Mouse (Mus musculus): Measurements from ENCODE around the gene Sgcd. TPM values are rescaled to one million over a fixed set of nuclear protein-coding genes. Genes with fewer than 3 reads are reported as not detected.
"Not testable (repeated sequence)": the region's sequence is repeated elsewhere in the genome, so short reads cannot be mapped to it uniquely, and the experiment has no call there.

Sgcd gene
- polyA plus RNA-seq, 1 experiment from 2014 or later = 2.0 TPM

- ATAC-seq (ENCODE audit: low FRiP score, low TSS enrichment) (no peak), DNase-seq (ENCODE audit: low spot score) (no peak)
- Histone ChIP-seq H3K4me1 (replicated peaks; ENCODE audit: control insufficient read depth, insufficient read depth) (no peaks in the 10 kb centered on the region), H3K27me3 (ENCODE audit: control insufficient read depth, insufficient read depth, low read length) (no peaks in the 10 kb centered on the region), H3K4me2 (replicated peaks; ENCODE audit: low read depth) (no peak overlapping the region), H3K9ac (ENCODE audit: low read length) (no peak overlapping the region), H3K9me3 (ENCODE audit: control insufficient read depth, low read length) (no peaks in the 10 kb centered on the region), H3K4me3 (ENCODE audit: low read depth, low read length) (no peak overlapping the region), H3K36me3 (ENCODE audit: control insufficient read depth, insufficient read depth, low read length) (no peaks in the 10 kb centered on the region), H3K27ac (replicated peaks) (no peak overlapping the region)
- 33% methylated on average over 1 of the region's 1 CpGs for WGBS
- TF ChIP-seq EP300 (optimal IDR thresholded peaks at IDR 0.05) (no peak), CTCF (IDR thresholded peaks at IDR 0.05; ENCODE audit: low read depth) (no peak)
Measured at GRCm38 (mm10) chr11:47473493-47474230, 515.1 kb downstream of the Sgcd start.

DNA sequence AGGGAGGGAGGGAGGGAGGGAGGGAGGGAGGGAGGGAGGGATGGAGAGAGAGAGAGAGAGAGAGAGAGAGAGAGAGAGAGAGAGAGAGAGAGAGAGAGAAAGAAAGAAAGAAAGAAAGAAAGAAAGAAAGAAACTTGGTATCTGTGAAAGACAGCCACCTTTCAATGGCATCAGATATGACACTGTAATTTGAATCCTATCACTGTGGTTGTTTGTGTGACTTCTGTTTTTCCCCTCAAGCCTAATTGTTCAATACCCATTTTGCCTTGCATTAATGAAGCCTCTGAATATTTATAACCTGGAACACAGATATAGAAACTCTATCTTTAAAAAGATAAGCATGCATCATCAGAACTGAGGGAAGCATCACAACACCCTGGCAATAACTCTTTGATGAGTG lies 528.1 kb downstream of the Sgcd start:
- not testable (repeated sequence) for H3K9me3 ChIP-seq (ENCODE audit: control insufficient read depth, low read length); H3K4me1 ChIP-seq (replicated peaks; ENCODE audit: control insufficient read depth, insufficient read depth); ATAC-seq (ENCODE audit: low FRiP score, low TSS enrichment); H3K36me3 ChIP-seq (ENCODE audit: control insufficient read depth, insufficient read depth, low read length); H3K27ac ChIP-seq (replicated peaks); H3K4me2 ChIP-seq (replicated peaks; ENCODE audit: low read depth); DNase-seq (ENCODE audit: low spot score); H3K4me3 ChIP-seq (ENCODE audit: low read depth, low read length); H3K9ac ChIP-seq (ENCODE audit: low read length); H3K27me3 ChIP-seq (ENCODE audit: control insufficient read depth, insufficient read depth, low read length)

GRCm38 (mm10) chr11:47460149-47460548 lies 528.6 kb downstream of the Sgcd start:
- H3K27ac ChIP-seq (replicated peaks) = no peak overlapping the region
- no peaks in the 10 kb centered on the region for H3K27me3 ChIP-seq (ENCODE audit: control insufficient read depth, insufficient read depth, low read length)
- 69% methylated on average over 2 of the region's 2 CpGs for WGBS
- DNase-seq (ENCODE audit: low spot score) = no peak
- no peaks in the 10 kb centered on the region for H3K9me3 ChIP-seq (ENCODE audit: control insufficient read depth, low read length)
- no peak overlapping the region for H3K4me3 ChIP-seq (ENCODE audit: low read depth, low read length)
- H3K4me2 ChIP-seq (replicated peaks; ENCODE audit: low read depth) = no peak overlapping the region
- TF ChIP-seq CTCF (IDR thresholded peaks at IDR 0.05; ENCODE audit: low read depth) (no peak), EP300 (optimal IDR thresholded peaks at IDR 0.05) (no peak)
- no peak overlapping the region for H3K9ac ChIP-seq (ENCODE audit: low read length)
- ATAC-seq (ENCODE audit: low FRiP score, low TSS enrichment) = no peak
- H3K4me1 ChIP-seq (replicated peaks; ENCODE audit: control insufficient read depth, insufficient read depth) = no peaks in the 10 kb centered on the region
- no peaks in the 10 kb centered on the region for H3K36me3 ChIP-seq (ENCODE audit: control insufficient read depth, insufficient read depth, low read length)

DNA sequence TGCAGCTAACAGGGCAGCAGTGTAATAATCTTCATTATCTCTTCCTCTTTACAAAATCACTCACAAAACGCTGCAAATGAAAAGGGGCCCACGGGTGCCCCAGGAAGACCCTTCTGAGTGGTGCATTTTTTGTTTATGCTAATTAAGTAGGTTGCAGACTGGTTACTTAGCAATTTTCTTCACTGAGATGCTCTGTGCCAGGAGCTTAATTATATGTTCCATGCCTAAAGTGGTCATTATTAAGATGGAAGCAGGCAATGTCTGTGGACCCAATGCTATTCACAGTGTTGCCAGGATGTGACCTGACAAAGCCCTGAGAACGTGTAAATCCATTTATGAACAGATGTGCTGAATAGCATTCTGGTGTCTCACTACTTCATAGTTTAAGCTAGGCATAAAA lies 529.6 kb downstream of the Sgcd start:
- WGBS = 70% methylated on average over 3 of the region's 3 CpGs
- TF ChIP-seq EP300 (optimal IDR thresholded peaks at IDR 0.05) (no peak), CTCF (IDR thresholded peaks at IDR 0.05; ENCODE audit: low read depth) (no peak)
- Histone ChIP-seq H3K36me3 (ENCODE audit: control insufficient read depth, insufficient read depth, low read length) (no peaks in the 10 kb centered on the region), H3K4me3 (ENCODE audit: low read depth, low read length) (no peak overlapping the region), H3K9ac (ENCODE audit: low read length) (no peak overlapping the region), H3K27ac (replicated peaks) (no peak overlapping the region), H3K27me3 (ENCODE audit: control insufficient read depth, insufficient read depth, low read length) (no peaks in the 10 kb centered on the region), H3K9me3 (ENCODE audit: control insufficient read depth, low read length) (no peaks in the 10 kb centered on the region), H3K4me1 (replicated peaks; ENCODE audit: control insufficient read depth, insufficient read depth) (no peaks in the 10 kb centered on the region), H3K4me2 (replicated peaks; ENCODE audit: low read depth) (no peak overlapping the region)
- ATAC-seq (ENCODE audit: low FRiP score, low TSS enrichment) (no peak), DNase-seq (ENCODE audit: low spot score) (no peak)

GRCm38 (mm10) chr11:47447790-47448189 lies 541.0 kb downstream of the Sgcd start:
- no peaks in the 10 kb centered on the region for H3K4me1 ChIP-seq (replicated peaks; ENCODE audit: control insufficient read depth, insufficient read depth)
- no peaks in the 10 kb centered on the region for H3K36me3 ChIP-seq (ENCODE audit: control insufficient read depth, insufficient read depth, low read length)
- H3K4me2 ChIP-seq (replicated peaks; ENCODE audit: low read depth) = no peak overlapping the region
- DNase-seq (ENCODE audit: low spot score) (no peak), ATAC-seq (ENCODE audit: low FRiP score, low TSS enrichment) (no peak)
- no peaks in the 10 kb centered on the region for H3K9me3 ChIP-seq (ENCODE audit: control insufficient read depth, low read length)
- no peaks in the 10 kb centered on the region for H3K27me3 ChIP-seq (ENCODE audit: control insufficient read depth, insufficient read depth, low read length)
- WGBS = 56% methylated on average over 2 of the region's 2 CpGs
- H3K4me3 ChIP-seq (ENCODE audit: low read depth, low read length) = no peak overlapping the region
- H3K27ac ChIP-seq (replicated peaks) = no peak overlapping the region
- no peak overlapping the region for H3K9ac ChIP-seq (ENCODE audit: low read length)
- TF ChIP-seq CTCF (IDR thresholded peaks at IDR 0.05; ENCODE audit: low read depth) = no peak
- no peak for TF ChIP-seq EP300 (optimal IDR thresholded peaks at IDR 0.05)

GRCm38 (mm10) chr11:47446337-47446736 lies 542.4 kb downstream of the Sgcd start:
- H3K27me3 ChIP-seq (ENCODE audit: control insufficient read depth, insufficient read depth, low read length) = no peaks in the 10 kb centered on the region
- ATAC-seq (ENCODE audit: low FRiP score, low TSS enrichment) (no peak), DNase-seq (ENCODE audit: low spot score) (no peak)
- no peak overlapping the region for H3K9ac ChIP-seq (ENCODE audit: low read length)
- no peaks in the 10 kb centered on the region for H3K36me3 ChIP-seq (ENCODE audit: control insufficient read depth, insufficient read depth, low read length)
- TF ChIP-seq CTCF (IDR thresholded peaks at IDR 0.05; ENCODE audit: low read depth) (no peak), EP300 (optimal IDR thresholded peaks at IDR 0.05) (no peak)
- H3K27ac ChIP-seq (replicated peaks) = no peak overlapping the region
- H3K4me1 ChIP-seq (replicated peaks; ENCODE audit: control insufficient read depth, insufficient read depth) = no peaks in the 10 kb centered on the region
- no peaks in the 10 kb centered on the region for H3K9me3 ChIP-seq (ENCODE audit: control insufficient read depth, low read length)
- no peak overlapping the region for H3K4me2 ChIP-seq (replicated peaks; ENCODE audit: low read depth)
- 84% methylated on average over 3 of the region's 3 CpGs for WGBS
- no peak overlapping the region for H3K4me3 ChIP-seq (ENCODE audit: low read depth, low read length)
